Comparison of ENCODE assay signal across 8 mouse cellular contexts in genomic region chr11:120047531-120048251, GRCm38 (mm10). TPM values are rescaled to one million over a fixed set of nuclear protein-coding genes. Genes with fewer than 3 reads are reported as not detected.
DNase-seq lines count a peak whose midpoint lies in the region; ATAC-seq lines count a peak whose summit lies in the region.

No protein-coding gene starts in this region.

- 0 out of 2 replicates have a peak, but pooled peaks have one; percentile 23 for ATAC-seq in kidney, embryonic 15.5 days (replicated peaks; ENCODE audit: low FRiP score)
- 0 out of 2 replicates have a peak, but pooled peaks have one; percentile 18 for ATAC-seq in hindbrain, embryonic 14.5 days (ENCODE audit: low FRiP score)

- H3K4me2 ChIP-seq in kidney, embryonic 15.5 days: peak overlapping the region; percentile 99
- peak overlapping the region; percentile 95 for H3K4me2 ChIP-seq in hindbrain, embryonic 14.5 days (replicated peaks)

- H3K27me3 ChIP-seq in kidney, embryonic 15.5 days: peaks cover 47% of the 10 kb centered on the region
- H3K27me3 ChIP-seq in embryonic facial prominence, embryonic 10.5 days (replicated peaks; ENCODE audit: low read depth, poor library complexity, severe bottlenecking): peaks cover 76% of the 10 kb centered on the region
- no peaks in the 10 kb centered on the region; the same call in 1 of the 2 replicates for H3K27me3 ChIP-seq in hindbrain, embryonic 14.5 days (ENCODE audit: control insufficient read depth, insufficient read depth, low read length)

- no peaks in the 10 kb centered on the region for H3K9me3 ChIP-seq in kidney, embryonic 15.5 days (replicated peaks)
- no peaks in the 10 kb centered on the region for H3K9me3 ChIP-seq in embryonic facial prominence, embryonic 10.5 days
- H3K9me3 ChIP-seq in hindbrain, embryonic 14.5 days (ENCODE audit: control insufficient read depth, low read length): no peaks in the 10 kb centered on the region

- no peaks in the 10 kb centered on the region for H3K36me3 ChIP-seq in kidney, embryonic 15.5 days
- H3K36me3 ChIP-seq in embryonic facial prominence, embryonic 10.5 days (replicated peaks): no peaks in the 10 kb centered on the region
- H3K36me3 ChIP-seq in hindbrain, embryonic 14.5 days (replicated peaks; ENCODE audit: control insufficient read depth, insufficient read depth): no peaks in the 10 kb centered on the region

- H3K4me1 ChIP-seq in kidney, embryonic 15.5 days: peaks cover 36% of the 10 kb centered on the region
- H3K4me1 ChIP-seq in embryonic facial prominence, embryonic 10.5 days: peaks cover 59% of the 10 kb centered on the region
- peaks cover 40% of the 10 kb centered on the region for H3K4me1 ChIP-seq in hindbrain, embryonic 14.5 days (replicated peaks; ENCODE audit: control insufficient read depth, insufficient read depth, low read length)

- DNase-seq in kidney, postnatal 36 days: no peak
- no peak for DNase-seq in embryonic facial prominence, embryonic 10.5 days (ENCODE audit: low spot score)
- no peak for DNase-seq in hindbrain, embryonic 14.5 days (ENCODE audit: low spot score)
- DNase-seq in neural tube, embryonic 10.5 days (ENCODE audit: extremely low spot score, low spot score): peak; percentile 53
- DNase-seq in adrenal gland, adult 2 months: no peak
- DNase-seq in gastrocnemius, postnatal 25 days: no peak
- no peak for DNase-seq in urinary bladder, adult 18-20 months (ENCODE audit: low spot score in 2 of 2)

- peak overlapping the region; percentile 54 for H3K9ac ChIP-seq in kidney, embryonic 15.5 days
- H3K9ac ChIP-seq in hindbrain, embryonic 14.5 days: peak overlapping the region; percentile 89

- peak overlapping the region; percentile 60 for H3K4me3 ChIP-seq in kidney, embryonic 15.5 days (replicated peaks)
- peak overlapping the region; percentile 77 for H3K4me3 ChIP-seq in embryonic facial prominence, embryonic 10.5 days
- peak overlapping the region; percentile 77 for H3K4me3 ChIP-seq in hindbrain, embryonic 14.5 days (replicated peaks; ENCODE audit: low read length)

- no peak overlapping the region for H3K27ac ChIP-seq in kidney, embryonic 15.5 days
- H3K27ac ChIP-seq in embryonic facial prominence, embryonic 10.5 days (replicated peaks): peak overlapping the region; percentile 82; the same call in 1 of the 2 replicates
- H3K27ac ChIP-seq in hindbrain, embryonic 14.5 days: peak overlapping the region; percentile 92

- 14% methylated on average over 23 of the region's 23 CpGs for whole genome bisulfite sequencing in kidney, embryonic 15.5 days
- WGBS in embryonic facial prominence, embryonic 10.5 days: 8% methylated on average over 23 of the region's 23 CpGs
- 8% methylated on average over 23 of the region's 23 CpGs for WGBS in hindbrain, embryonic 14.5 days

RNA-seq across cellular contexts. Expression of gene Aatk, which starts 0.7 kb away (rescaled TPM):
- 2.4 and 3.2 TPM in 2 replicates for polyA plus RNA-seq in kidney, embryonic 15.5 days (2015; fragmentation: Nextera tagmentation; extraction: Ambion mirVana)
- 0.84 and 1.6 TPM in 2 replicates for polyA plus RNA-seq in embryonic facial prominence, embryonic 10.5 days (2016; fragmentation: Nextera tagmentation; extraction: Ambion mirVana)
- polyA plus RNA-seq in hindbrain, embryonic 14.5 days (2014; fragmentation: Nextera tagmentation; extraction: Ambion mirVana): 45.3 and 49.1 TPM in 2 replicates
- total RNA-seq in adrenal gland, adult 2 months (2021): 10 to 100 TPM in 1 of 2 experiments, 1 to 10 TPM in 1; 9.9 to 15.5 TPM
- 26.3 and 44.1 TPM in 2 replicates for polyA plus RNA-seq in adrenal gland, adult 2 months (2012; rRNA removed)
- 1 to 10 TPM; 4.8 to 4.9 TPM for total RNA-seq in gastrocnemius, postnatal 25 days (2021)

RNA-seq across cellular contexts. Expression of gene Cep131, which starts 38.9 kb away (rescaled TPM):
- polyA plus RNA-seq in kidney, embryonic 15.5 days (2015; fragmentation: Nextera tagmentation; extraction: Ambion mirVana): 23.7 and 27.7 TPM in 2 replicates
- polyA plus RNA-seq in embryonic facial prominence, embryonic 10.5 days (2016; fragmentation: Nextera tagmentation; extraction: Ambion mirVana): 43.0 and 46.9 TPM in 2 replicates
- 27.8 and 28.1 TPM in 2 replicates for polyA plus RNA-seq in hindbrain, embryonic 14.5 days (2014; fragmentation: Nextera tagmentation; extraction: Ambion mirVana)
- total RNA-seq in adrenal gland, adult 2 months (2021): 100 to 1,000 TPM in 1 of 2 experiments, 10 to 100 TPM in 1; 74.3 to 121 TPM
- polyA plus RNA-seq in adrenal gland, adult 2 months (2012; rRNA removed): 33.6 and 50.6 TPM in 2 replicates
- total RNA-seq in gastrocnemius, postnatal 25 days (2021): 1 to 10 TPM; 5.1 to 7.2 TPM

RNA-seq across cellular contexts. Expression of gene Tepsin, which starts 50.8 kb away (rescaled TPM):
- 19.5 and 22.4 TPM in 2 replicates for polyA plus RNA-seq in kidney, embryonic 15.5 days (2015; fragmentation: Nextera tagmentation; extraction: Ambion mirVana)
- 20.2 and 21.4 TPM in 2 replicates for polyA plus RNA-seq in embryonic facial prominence, embryonic 10.5 days (2016; fragmentation: Nextera tagmentation; extraction: Ambion mirVana)
- 17.7 and 20.1 TPM in 2 replicates for polyA plus RNA-seq in hindbrain, embryonic 14.5 days (2014; fragmentation: Nextera tagmentation; extraction: Ambion mirVana)
- total RNA-seq in adrenal gland, adult 2 months (2021): 10 to 100 TPM; 10.2 to 14.4 TPM
- polyA plus RNA-seq in adrenal gland, adult 2 months (2012; rRNA removed): 53.9 and 61.2 TPM in 2 replicates
- total RNA-seq in gastrocnemius, postnatal 25 days (2021): 1 to 10 TPM; 5.2 to 5.5 TPM

RNA-seq across cellular contexts. Expression of gene Ndufaf8, which starts 51.0 kb away (rescaled TPM):
- polyA plus RNA-seq in kidney, embryonic 15.5 days (2015; fragmentation: Nextera tagmentation; extraction: Ambion mirVana): 83.0 and 90.1 TPM in 2 replicates
- polyA plus RNA-seq in embryonic facial prominence, embryonic 10.5 days (2016; fragmentation: Nextera tagmentation; extraction: Ambion mirVana): 82.0 and 87.7 TPM in 2 replicates
- polyA plus RNA-seq in hindbrain, embryonic 14.5 days (2014; fragmentation: Nextera tagmentation; extraction: Ambion mirVana): 47.5 and 62.8 TPM in 2 replicates
- total RNA-seq in adrenal gland, adult 2 months (2021): 10 to 100 TPM; 47.5 to 76.2 TPM
- polyA plus RNA-seq in adrenal gland, adult 2 months (2012; rRNA removed): 78.1 and 85.2 TPM in 2 replicates
- 10 to 100 TPM; 30.9 to 39.5 TPM for total RNA-seq in gastrocnemius, postnatal 25 days (2021)
